Mouse (Mus musculus) forebrain, postnatal 0 days (tissue): Measurements from ENCODE around the gene Ccdc85c. TPM values are rescaled to one million over a fixed set of nuclear protein-coding genes. Genes with fewer than 3 reads are reported as not detected.

Source experiments
- ATAC-seq: fragments of 200-750 bp; cut with Nextera tagmentation; 2 replicates; pipeline ENCODE4 v1.8.0; 2017; ENCODE audit warnings: mild to moderate bottlenecking, moderate library complexity
- DNase-seq: peaks from one replicate; pipeline ENCODE4 v3.0.0-alpha.2; 2015
- H3K27ac ChIP-seq: fragments of 300-500 bp; sonication (generic); 2 replicates; pipeline ENCODE4 v1.5.1; 2014; ENCODE audit warnings: low read depth, mild to moderate bottlenecking, antibody characterized with exemption, low read length, moderate library complexity, mixed read lengths
- H3K27me3 ChIP-seq: fragments of 300-500 bp; sonication (generic); 2 replicates; pipeline ENCODE4 v1.6.1; 2014; ENCODE audit warnings: mild to moderate bottlenecking, low read length, mixed read lengths; ENCODE audit not compliant: insufficient read depth
- H3K36me3 ChIP-seq: fragments of 300-500 bp; sonication (generic); 2 replicates; pipeline ENCODE4 v1.6.1; 2014; ENCODE audit warnings: mild to moderate bottlenecking, moderate library complexity; ENCODE audit not compliant: insufficient read depth
- H3K4me1 ChIP-seq: fragments of 300-500 bp; sonication (generic); 2 replicates; pipeline ENCODE4 v1.6.1; 2014; ENCODE audit warnings: antibody characterized with exemption; ENCODE audit not compliant: insufficient read depth
- H3K4me2 ChIP-seq: fragments of 300-500 bp; sonication (generic); 2 replicates; pipeline ENCODE4 v1.6.1; 2014; ENCODE audit warnings: low read depth, mild to moderate bottlenecking, moderate library complexity
- H3K4me3 ChIP-seq: fragments of 300-500 bp; sonication (generic); 2 replicates; pipeline ENCODE4 v1.5.1; 2014; ENCODE audit warnings: low read depth, low read length, mixed read lengths
- H3K9ac ChIP-seq: fragments of 300-500 bp; sonication (generic); 2 replicates; pipeline ENCODE4 v1.6.1; 2014; ENCODE audit warnings: mild to moderate bottlenecking
- H3K9me3 ChIP-seq: fragments of 300-500 bp; sonication (generic); 2 replicates; pipeline ENCODE4 v1.6.1; 2016; ENCODE audit warnings: low read length
- CTCF ChIP-seq: sonication (generic); IDR thresholded peaks from 2 replicates; pipeline ENCODE4 v1.5.1; 2016; ENCODE audit warnings: antibody characterized with exemption, control low read depth, low read depth
- WGBS: fragments of 180-500 bp; shearing (Covaris S2); extraction: QIAGEN DNeasy Blood & Tissue Kit; methylation state at CpG from one replicate; pipeline ENCODE4 v1.1.7; 2014; 5-methylcytosine and 5-hydroxymethylcytosine counted together
- polyA plus RNA-seq: library from polyadenylated mRNA; unstranded; fragments of >200 nt; fragmentation: Nextera tagmentation; extraction: Ambion mirVana; gene quantifications from 2 replicates; pipeline ENCODE4 v1.2.1, GENCODE M21; 2015
- total RNA-seq: library from RNA; depleted of rRNA; stranded (reverse); fragments of >200 nt; gene quantifications from 2 replicates; pipeline ENCODE4 v1.2.3, GENCODE M21; 2014; rRNA removed

Gene Ccdc85c
- total RNA-seq (66.1 and 68.0 TPM in 2 replicates), polyA plus RNA-seq (15.5 and 16.2 TPM in 2 replicates)

- no peaks in the 10 kb centered on the region for H3K36me3 ChIP-seq
- H3K4me1 ChIP-seq: peaks cover 45% of the 10 kb centered on the region
- 2% methylated on average over 91 of the region's 120 CpGs for WGBS
- TF ChIP-seq CTCF: peak; percentile 37
- peak within 1 kb of the TSS; percentile 94 for H3K27ac ChIP-seq
- H3K4me2 ChIP-seq: peak within 1 kb of the TSS; percentile 91
- peak within 1 kb of the TSS; percentile 71 for H3K9ac ChIP-seq
- DNase-seq: peak; percentile 74
- no peaks in the 10 kb centered on the region for H3K27me3 ChIP-seq
- H3K9me3 ChIP-seq: no peaks in the 10 kb centered on the region
- H3K4me3 ChIP-seq: peak within 1 kb of the TSS; percentile 82
- peak; percentile 57 for ATAC-seq
Observed at GRCm38 (mm10) chr12:108274661-108275507, at the start of gene Ccdc85c. Gene Ccdc85c (minus strand): TSS chr12:108275425.

DNA sequence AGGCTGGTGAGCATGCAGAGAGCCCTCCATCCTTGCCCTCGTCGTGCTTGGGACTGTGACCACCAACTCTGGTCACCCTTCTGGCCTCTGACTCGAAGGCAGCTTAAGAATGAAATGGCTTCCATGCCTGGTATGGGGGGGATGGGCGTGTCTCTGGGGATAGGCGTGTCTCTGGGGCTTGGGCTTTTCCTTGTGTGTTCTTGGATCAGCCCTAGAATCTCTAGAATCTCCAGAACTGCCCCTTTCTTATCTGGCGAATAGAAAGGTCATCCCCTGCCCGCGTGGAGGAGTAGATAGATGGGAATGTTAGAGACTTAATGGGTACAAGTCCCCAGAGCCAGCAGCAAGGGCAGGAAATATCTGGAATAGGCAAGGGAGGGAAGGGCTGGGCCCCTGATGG is 44.9 kb upstream of the Ccdc85c start:
- Histone ChIP-seq H3K9me3 (no peaks in the 10 kb centered on the region), H3K9ac (no peak overlapping the region), H3K4me1 (no peaks in the 10 kb centered on the region), H3K36me3 (no peaks in the 10 kb centered on the region), H3K4me3 (no peak overlapping the region), H3K27ac (0 out of 2 replicates have a peak overlapping the region, but pooled peaks have one; percentile 9), H3K4me2 (no peak overlapping the region), H3K27me3 (no peaks in the 10 kb centered on the region)
- ATAC-seq: no peak
- no peak for DNase-seq
- TF ChIP-seq CTCF: no peak
- WGBS: 9% methylated on average over 8 of the region's 8 CpGs

GRCm38 (mm10) chr12:108318499-108318898 is 43.3 kb upstream of the Ccdc85c start:
- no peak overlapping the region for H3K27ac ChIP-seq
- no peak overlapping the region for H3K4me2 ChIP-seq
- no peaks in the 10 kb centered on the region for H3K27me3 ChIP-seq
- H3K9ac ChIP-seq: no peak overlapping the region
- WGBS: 43% methylated on average over 37 of the region's 37 CpGs
- H3K9me3 ChIP-seq: no peaks in the 10 kb centered on the region
- no peak for ATAC-seq
- H3K4me3 ChIP-seq: no peak overlapping the region
- H3K4me1 ChIP-seq: no peaks in the 10 kb centered on the region
- no peak for DNase-seq
- TF ChIP-seq CTCF: no peak
- no peaks in the 10 kb centered on the region for H3K36me3 ChIP-seq

GRCm38 (mm10) chr12:108317826-108318430 is 42.7 kb upstream of the Ccdc85c start:
- DNase-seq (no peak), ATAC-seq (no peak)
- 37% methylated on average over 18 of the region's 18 CpGs for WGBS
- H3K27ac ChIP-seq: no peak overlapping the region
- TF ChIP-seq CTCF: no peak
- H3K4me1 ChIP-seq: no peaks in the 10 kb centered on the region
- no peak overlapping the region for H3K4me2 ChIP-seq
- H3K9ac ChIP-seq: no peak overlapping the region
- no peaks in the 10 kb centered on the region for H3K36me3 ChIP-seq
- H3K9me3 ChIP-seq: no peaks in the 10 kb centered on the region
- no peaks in the 10 kb centered on the region for H3K27me3 ChIP-seq
- no peak overlapping the region for H3K4me3 ChIP-seq

DNA sequence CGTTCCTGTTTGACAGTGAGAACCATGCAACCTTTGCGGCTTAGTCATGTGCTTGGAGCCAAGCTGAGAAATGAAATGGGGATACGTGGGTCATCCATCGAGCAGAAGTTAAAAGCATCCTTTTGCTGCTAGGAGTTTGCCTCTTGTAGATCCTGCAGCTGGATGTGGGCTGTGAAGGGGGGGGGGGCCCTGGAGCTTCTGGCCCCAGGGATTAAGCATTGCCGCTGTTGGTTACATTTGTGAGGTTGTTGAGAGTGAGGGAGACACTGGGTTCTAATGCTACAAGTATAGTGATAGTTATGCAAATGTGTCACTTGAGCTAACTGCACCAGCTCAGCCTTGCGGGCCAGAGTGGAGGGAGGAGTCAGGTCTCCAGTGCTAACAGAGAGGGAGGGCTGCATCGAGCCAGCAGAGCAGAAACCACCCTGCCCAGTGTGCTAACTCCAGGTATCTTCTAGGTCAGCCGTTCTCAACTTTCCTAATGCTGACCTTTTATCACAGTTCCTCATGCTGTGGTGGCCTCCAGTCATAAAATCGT is 42.0 kb upstream of the Ccdc85c start:
- TF ChIP-seq CTCF: no peak
- no peak overlapping the region for H3K27ac ChIP-seq
- no peak overlapping the region for H3K4me2 ChIP-seq
- DNase-seq (no peak), ATAC-seq (no peak)
- H3K4me3 ChIP-seq: no peak overlapping the region
- H3K9ac ChIP-seq: no peak overlapping the region
- WGBS: 18% methylated on average over 9 of the region's 9 CpGs
- no peaks in the 10 kb centered on the region for H3K36me3 ChIP-seq
- H3K27me3 ChIP-seq: no peaks in the 10 kb centered on the region
- H3K9me3 ChIP-seq: no peaks in the 10 kb centered on the region
- no peaks in the 10 kb centered on the region for H3K4me1 ChIP-seq

DNA sequence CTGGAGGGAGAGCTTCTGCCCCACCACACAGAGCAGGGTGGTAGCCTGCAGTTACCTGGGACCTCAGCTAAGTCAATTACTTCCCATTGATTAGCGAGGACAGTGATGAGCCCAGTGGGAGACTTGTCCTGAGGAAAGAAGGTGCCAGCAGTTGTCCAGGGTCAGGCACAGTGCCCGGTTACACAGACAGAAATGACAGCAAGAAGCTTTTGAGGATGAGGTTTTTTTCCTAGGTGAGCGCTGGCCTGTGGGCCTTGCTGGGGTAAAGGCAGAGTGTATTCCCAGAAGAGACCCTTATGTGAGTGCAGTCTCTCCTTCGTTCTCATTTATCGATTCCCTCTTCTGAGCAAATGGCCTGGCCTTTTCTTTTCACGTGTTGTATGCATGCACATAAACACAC is 41.4 kb upstream of the Ccdc85c start:
- H3K4me1 ChIP-seq: no peaks in the 10 kb centered on the region
- H3K9ac ChIP-seq: no peak overlapping the region
- no peaks in the 10 kb centered on the region for H3K27me3 ChIP-seq
- WGBS: 39% methylated on average over 6 of the region's 6 CpGs
- H3K27ac ChIP-seq: no peak overlapping the region
- H3K4me2 ChIP-seq: no peak overlapping the region
- TF ChIP-seq CTCF: no peak
- DNase-seq (no peak), ATAC-seq (no peak)
- no peak overlapping the region for H3K4me3 ChIP-seq
- H3K36me3 ChIP-seq: no peaks in the 10 kb centered on the region
- no peaks in the 10 kb centered on the region for H3K9me3 ChIP-seq

- WGBS: 69% methylated on average over 10 of the region's 10 CpGs
- Histone ChIP-seq H3K9me3 (no peaks in the 10 kb centered on the region), H3K36me3 (no peaks in the 10 kb centered on the region), H3K4me1 (no peaks in the 10 kb centered on the region), H3K4me2 (no peak overlapping the region), H3K27ac (no peak overlapping the region), H3K4me3 (no peak overlapping the region), H3K27me3 (no peaks in the 10 kb centered on the region), H3K9ac (no peak overlapping the region)
- no peak for TF ChIP-seq CTCF
- DNase-seq: no peak
- no peak for ATAC-seq
Observed at GRCm38 (mm10) chr12:108315818-108316217, 40.6 kb upstream of the Ccdc85c start.
